Mouse (Mus musculus) forebrain, embryonic 11.5 days (tissue): ENCODE measurements at regions not wholly inside any gene's neighbourhood (a gene's known extent, or its start where the extent isn't known, plus 50 kb on each side); places are given as distances from the start of the nearest gene placed in this dataset.
A peak's percentile ranks its signal among the peaks of the same experiment; 100 is the strongest.

Experiments used
- ATAC-seq: fragments of 200-750 bp; cut with Nextera tagmentation; replicated peaks from 2 replicates; pipeline ENCODE4 v1.8.0; 2017; ENCODE audit warnings: moderate TSS enrichment; ENCODE audit not compliant: low FRiP score
- DNase-seq: peaks from one replicate; pipeline ENCODE4 v3.0.0-alpha.2; 2017; ENCODE audit warnings: low spot score
- H3K27ac ChIP-seq: fragments of 300-500 bp; sonication (generic); 2 replicates; pipeline ENCODE4 v1.5.1; 2014; ENCODE audit warnings: low read depth, low read length
- H3K27me3 ChIP-seq: fragments of 300-500 bp; sonication (generic); 2 replicates; pipeline ENCODE4 v1.6.1; 2014; ENCODE audit warnings: mild to moderate bottlenecking, low read length, mixed read lengths; ENCODE audit not compliant: control insufficient read depth, insufficient read depth
- H3K36me3 ChIP-seq: fragments of 300-500 bp; sonication (generic); 2 replicates; pipeline ENCODE4 v1.6.1; 2014; ENCODE audit warnings: mild to moderate bottlenecking, low read length, moderate library complexity, mixed read lengths; ENCODE audit not compliant: control insufficient read depth, insufficient read depth
- H3K4me1 ChIP-seq: fragments of 300-500 bp; sonication (generic); replicated peaks from 2 replicates; pipeline ENCODE4 v1.6.1; 2014; ENCODE audit warnings: low read length, mixed read lengths; ENCODE audit not compliant: control insufficient read depth, insufficient read depth
- H3K4me2 ChIP-seq: fragments of 300-500 bp; sonication (generic); 2 replicates; pipeline ENCODE4 v1.6.1; 2014; ENCODE audit warnings: low read depth, mild to moderate bottlenecking, low read length, moderate library complexity, mixed read lengths; ENCODE audit not compliant: severe bottlenecking
- H3K4me3 ChIP-seq: fragments of 300-500 bp; sonication (generic); 2 replicates; pipeline ENCODE4 v1.5.1; 2014; ENCODE audit warnings: low read depth, low read length
- H3K9ac ChIP-seq: fragments of 300-500 bp; sonication (generic); 2 replicates; pipeline ENCODE4 v1.6.1; 2014; ENCODE audit warnings: low read length
- H3K9me3 ChIP-seq: fragments of 300-500 bp; sonication (generic); 2 replicates; pipeline ENCODE4 v1.6.1; 2016; ENCODE audit warnings: low read length, mixed read lengths; ENCODE audit not compliant: control insufficient read depth
- WGBS: fragments of 180-500 bp; shearing (Covaris S2); extraction: QIAGEN DNeasy Blood & Tissue Kit; methylation state at CpG from one replicate; pipeline ENCODE4 v1.1.7; 2014; 5-methylcytosine and 5-hydroxymethylcytosine counted together

DNA sequence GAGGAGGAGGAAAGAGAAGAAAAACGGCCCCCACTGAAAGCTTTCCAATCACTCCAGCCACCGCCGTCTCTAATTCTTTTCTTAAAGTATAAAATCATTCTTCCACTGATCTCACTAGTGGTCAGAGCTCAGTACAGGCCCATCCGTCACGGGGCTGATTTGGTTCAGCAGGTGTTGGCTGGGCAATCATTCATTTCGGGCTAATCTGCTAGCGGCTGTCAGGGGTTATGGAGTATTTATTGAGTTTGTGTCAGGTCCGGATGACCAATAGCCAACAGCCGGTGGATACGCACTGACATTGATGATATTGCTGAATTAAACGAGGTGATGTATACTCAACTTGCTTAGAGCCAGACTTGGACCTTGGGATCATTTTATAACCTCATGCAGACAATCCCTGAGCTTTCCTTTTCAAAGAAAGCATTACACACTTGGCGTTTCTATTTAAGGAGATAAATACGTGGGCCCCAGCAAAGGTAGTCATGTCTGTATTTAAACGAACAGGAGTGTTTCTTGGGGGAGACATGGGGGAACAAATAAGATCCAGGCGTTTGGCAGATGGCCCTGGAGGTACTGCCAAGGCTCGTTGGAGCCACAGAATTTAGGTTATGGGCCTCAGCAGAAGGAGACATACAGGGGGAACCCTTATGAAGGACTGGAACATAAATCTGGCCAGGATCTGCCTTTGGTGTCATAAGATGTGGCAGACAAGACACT, 385.1 kb downstream of the Gm45692 start:
- DNase-seq, result no peak
- H3K4me2 ChIP-seq, result no peak overlapping the region
- H3K36me3 ChIP-seq, result no peaks in the 10 kb centered on the region
- no peak overlapping the region for H3K27ac ChIP-seq
- H3K4me1 ChIP-seq, result no peaks in the 10 kb centered on the region
- WGBS, result 87% methylated on average over 16 of the region's 16 CpGs
- no peaks in the 10 kb centered on the region for H3K27me3 ChIP-seq
- H3K9ac ChIP-seq, result no peak overlapping the region
- no peak for ATAC-seq
- H3K9me3 ChIP-seq, result no peaks in the 10 kb centered on the region
- H3K4me3 ChIP-seq, result no peak overlapping the region

DNA sequence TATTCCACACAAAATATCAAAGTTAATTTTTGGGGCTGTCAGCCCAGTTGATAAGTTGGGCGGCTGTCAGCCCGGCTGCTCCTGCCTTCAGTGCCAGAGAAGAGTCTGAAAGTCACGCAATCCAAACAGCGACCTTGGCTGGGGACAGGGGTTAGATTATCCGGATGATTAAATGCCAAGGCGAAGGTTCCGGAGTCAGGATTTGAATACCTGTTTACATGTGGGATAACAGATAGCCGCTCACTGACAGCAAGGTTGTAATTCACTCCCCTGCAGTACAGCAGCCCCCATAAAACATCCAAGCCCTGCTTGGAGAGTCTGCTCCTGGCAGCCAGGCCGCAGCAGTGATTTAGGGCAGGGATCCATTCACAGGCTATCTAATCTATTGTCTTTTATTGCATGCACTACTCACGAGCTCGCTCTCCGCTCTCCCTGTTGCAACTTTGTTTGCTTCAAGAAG, 388.3 kb downstream of the Gm45692 start:
- Histone ChIP-seq H3K27ac (no peak overlapping the region), H3K9ac (no peak overlapping the region), H3K4me1 (no peaks in the 10 kb centered on the region), H3K36me3 (no peaks in the 10 kb centered on the region), H3K4me3 (no peak overlapping the region), H3K27me3 (no peaks in the 10 kb centered on the region), H3K9me3 (no peaks in the 10 kb centered on the region), H3K4me2 (no peak overlapping the region)
- DNase-seq (no peak), ATAC-seq (no peak)
- 71% methylated on average over 12 of the region's 12 CpGs for WGBS

DNA sequence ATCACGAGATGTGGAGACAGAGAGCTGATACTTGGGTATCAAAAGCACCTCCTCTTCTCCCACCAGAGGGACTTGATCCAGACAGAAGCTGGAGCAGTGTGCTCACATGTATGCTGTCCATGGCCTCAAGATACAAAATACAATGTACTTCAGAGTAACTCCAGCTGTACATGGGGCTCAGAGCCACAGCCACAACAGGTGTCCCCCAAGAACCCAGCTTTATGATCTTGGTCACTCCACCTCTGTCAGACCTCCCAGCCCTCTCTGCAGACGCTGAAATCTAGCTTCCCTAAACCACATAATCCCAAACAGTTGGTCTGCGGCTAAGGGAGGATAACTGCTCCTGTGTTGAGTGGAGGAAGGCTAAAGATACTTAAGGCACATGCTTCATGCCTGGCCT, 389.9 kb downstream of the Gm45692 start:
- Histone ChIP-seq H3K27me3 (no peaks in the 10 kb centered on the region), H3K9ac (no peak overlapping the region), H3K4me3 (no peak overlapping the region), H3K4me1 (no peaks in the 10 kb centered on the region), H3K36me3 (no peaks in the 10 kb centered on the region), H3K9me3 (no peaks in the 10 kb centered on the region), H3K4me2 (no peak overlapping the region), H3K27ac (no peak overlapping the region)
- WGBS, result 74% methylated on average over 3 of the region's 3 CpGs
- ATAC-seq, result no peak
- no peak for DNase-seq

DNA sequence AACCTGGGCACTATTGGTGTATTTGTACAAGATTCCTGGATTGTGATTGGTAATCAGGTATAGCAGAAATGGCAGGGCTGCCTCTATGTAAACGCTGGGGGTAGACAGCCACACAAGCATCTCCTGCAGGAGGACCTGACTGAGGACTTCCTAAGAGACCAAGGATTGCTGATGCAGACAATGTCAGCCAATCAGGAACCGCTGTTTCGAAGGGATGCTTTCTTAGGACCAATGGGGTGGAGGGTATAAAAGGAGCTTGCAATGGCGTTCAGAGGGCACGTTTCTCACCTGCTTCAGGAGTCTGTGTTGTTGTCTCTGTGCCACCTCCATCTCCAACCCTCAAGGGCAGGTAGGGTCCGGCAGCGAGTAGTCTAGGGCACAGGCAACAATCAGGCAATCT, 393.7 kb downstream of the Gm45692 start:
- H3K9ac ChIP-seq, result no peak overlapping the region
- no peak overlapping the region for H3K27ac ChIP-seq
- no peaks in the 10 kb centered on the region for H3K27me3 ChIP-seq
- no peaks in the 10 kb centered on the region for H3K36me3 ChIP-seq
- no peaks in the 10 kb centered on the region for H3K9me3 ChIP-seq
- ATAC-seq (no peak), DNase-seq (no peak)
- no peaks in the 10 kb centered on the region for H3K4me1 ChIP-seq
- H3K4me3 ChIP-seq, result no peak overlapping the region
- no peak overlapping the region for H3K4me2 ChIP-seq
- WGBS, result 85% methylated on average over 7 of the region's 7 CpGs

DNA sequence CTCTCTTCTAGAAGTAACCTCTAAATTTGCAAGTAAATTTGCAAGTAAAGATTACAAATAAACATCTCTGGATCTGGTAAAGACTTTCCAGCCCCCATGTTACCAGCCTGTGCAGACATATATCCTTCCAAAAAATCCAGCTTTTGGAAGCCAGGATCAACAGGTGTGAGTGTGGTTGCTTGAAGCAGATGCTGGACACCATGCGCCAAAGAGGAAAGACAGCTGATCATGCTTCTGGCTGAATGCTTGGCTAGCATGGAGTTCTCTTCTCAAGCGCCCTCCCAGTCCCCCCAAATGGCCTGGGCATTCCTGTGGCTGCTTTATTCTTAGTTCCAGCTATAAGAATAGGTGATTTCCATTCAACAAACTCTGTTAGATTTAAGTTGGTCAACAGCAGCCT, 404.9 kb downstream of the Gm45692 start:
- Histone ChIP-seq H3K4me1 (peaks cover 4% of the 10 kb centered on the region; the same call in 1 of the 2 replicates), H3K27ac (no peak overlapping the region), H3K4me3 (no peak overlapping the region), H3K9ac (no peak overlapping the region), H3K9me3 (no peaks in the 10 kb centered on the region), H3K27me3 (no peaks in the 10 kb centered on the region), H3K4me2 (no peak overlapping the region), H3K36me3 (no peaks in the 10 kb centered on the region)
- 94% methylated on average over 2 of the region's 2 CpGs for WGBS
- no peak for ATAC-seq
- DNase-seq, result no peak

DNA sequence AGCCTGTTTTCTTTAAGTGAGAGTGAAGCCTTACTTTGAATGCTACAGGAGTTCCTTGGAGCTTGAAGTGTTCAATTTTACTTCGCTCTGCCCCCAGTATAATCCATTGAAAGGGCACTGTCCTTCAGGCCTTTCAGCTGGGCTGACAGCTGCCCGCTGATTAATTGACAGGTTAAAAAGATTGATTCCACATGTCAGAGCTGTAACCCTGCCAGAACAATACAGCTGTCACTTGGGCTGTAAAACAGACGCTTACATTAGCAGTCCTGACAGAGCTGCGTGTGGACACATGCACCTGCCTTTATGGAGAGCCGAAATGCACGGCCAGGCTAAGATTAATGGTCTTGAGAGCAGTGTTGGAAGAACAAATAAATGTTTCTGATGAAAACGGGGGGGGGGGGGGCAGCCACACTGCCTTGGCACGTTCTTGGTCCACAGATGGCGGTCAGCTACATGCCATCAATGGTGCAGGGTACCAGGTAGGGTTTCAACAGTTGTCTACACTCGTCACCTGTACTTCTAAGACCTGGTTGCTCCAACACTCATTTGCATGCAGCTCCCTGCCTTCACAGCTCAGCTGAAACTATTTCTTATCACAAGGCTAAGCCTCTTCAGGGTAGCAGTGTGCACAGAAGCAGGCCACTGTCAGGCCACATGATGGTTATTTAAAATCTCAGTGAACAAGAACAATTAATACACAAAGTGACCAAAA, 407.3 kb downstream of the Gm45692 start:
- no peaks in the 10 kb centered on the region for H3K36me3 ChIP-seq
- H3K4me3 ChIP-seq, result no peak overlapping the region
- peaks cover 4% of the 10 kb centered on the region; the same call in 1 of the 2 replicates for H3K4me1 ChIP-seq
- ATAC-seq, result peak; percentile 85
- WGBS, result 30% methylated on average over 10 of the region's 10 CpGs
- peak; percentile 52 for DNase-seq
- no peaks in the 10 kb centered on the region for H3K9me3 ChIP-seq
- H3K4me2 ChIP-seq, result no peak overlapping the region
- no peak overlapping the region for H3K9ac ChIP-seq
- no peak overlapping the region; the same call in 1 of the 2 replicates for H3K27ac ChIP-seq
- H3K27me3 ChIP-seq, result no peaks in the 10 kb centered on the region

DNA sequence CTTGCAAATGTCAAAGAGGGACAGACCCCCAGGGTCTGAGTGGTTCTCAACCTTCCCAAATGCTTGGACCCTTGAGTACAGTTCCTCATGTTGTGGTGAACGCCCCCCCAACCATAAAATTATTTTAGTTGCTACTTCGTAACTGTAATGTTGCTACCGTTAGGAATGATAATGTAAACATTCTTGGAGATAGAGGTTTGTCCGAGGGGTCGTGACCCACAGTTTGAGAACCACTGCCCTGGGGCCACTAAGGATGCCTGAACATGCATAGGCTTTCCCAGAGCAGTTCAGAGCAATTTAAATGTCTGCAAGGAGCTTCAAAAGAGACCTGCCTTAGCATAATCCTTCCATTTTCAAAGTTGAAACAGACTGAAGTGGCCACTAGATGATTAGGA, 407.8 kb downstream of the Gm45692 start:
- Histone ChIP-seq H3K4me1 (peaks cover 4% of the 10 kb centered on the region; the same call in 1 of the 2 replicates), H3K4me3 (no peak overlapping the region), H3K36me3 (no peaks in the 10 kb centered on the region), H3K9ac (no peak overlapping the region), H3K4me2 (no peak overlapping the region), H3K27ac (no peak overlapping the region), H3K27me3 (no peaks in the 10 kb centered on the region), H3K9me3 (no peaks in the 10 kb centered on the region)
- no peak for ATAC-seq
- WGBS, result 68% methylated on average over 5 of the region's 5 CpGs
- no peak for DNase-seq

DNA sequence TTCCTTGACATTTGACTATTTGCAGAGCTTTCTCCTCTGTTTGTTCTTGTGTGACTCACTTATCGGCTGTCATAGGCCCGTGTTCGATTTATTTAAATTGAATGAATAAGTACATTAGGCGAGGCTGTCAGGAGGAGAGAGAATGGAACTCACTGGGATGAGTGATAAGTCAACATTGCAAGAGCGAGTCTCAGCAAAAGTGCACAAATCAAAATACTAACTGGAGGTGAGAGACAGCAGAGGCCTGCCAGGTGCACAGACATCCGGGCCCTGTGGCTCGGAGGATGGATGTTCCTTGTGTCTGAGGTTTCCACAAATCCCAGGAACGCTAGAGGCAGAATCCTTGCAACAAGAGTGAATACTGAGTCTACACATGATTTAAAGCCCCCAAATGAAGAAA, 410.6 kb downstream of the Gm45692 start:
- ATAC-seq (no peak), DNase-seq (no peak)
- Histone ChIP-seq H3K27ac (no peak overlapping the region), H3K4me3 (no peak overlapping the region), H3K9me3 (no peaks in the 10 kb centered on the region), H3K36me3 (no peaks in the 10 kb centered on the region), H3K9ac (no peak overlapping the region), H3K4me2 (no peak overlapping the region), H3K27me3 (no peaks in the 10 kb centered on the region), H3K4me1 (peaks cover 4% of the 10 kb centered on the region; the same call in 1 of the 2 replicates)
- WGBS, result 90% methylated on average over 8 of the region's 8 CpGs
